Mouse (Mus musculus) adrenal gland, adult 2 months (tissue): ENCODE data around the gene Prlr. TPM values are rescaled to one million over a fixed set of nuclear protein-coding genes. Genes with fewer than 3 reads are reported as not detected.
A peak's percentile ranks its signal among the peaks of the same experiment; 100 is the strongest.

ENCODE experiments used
- DNase-seq: peaks from one replicate; pipeline ENCODE4 v3.0.0; 2021
- polyA plus RNA-seq: library from polyadenylated mRNA; depleted of rRNA; stranded (reverse); fragments of >200 nt; gene quantifications from 2 replicates; pipeline ENCODE4 v1.2.3, GENCODE M21; 2012; rRNA removed
- total RNA-seq, 2 experiments: library from RNA; stranded (reverse); gene quantifications; 2 replicates each; pipeline ENCODE4 v1.2.3; 2021

Prlr gene
- total and polyA plus RNA-seq, 3 experiments: 21.1 to 316 (median 72.2) TPM

GRCm38 (mm10) chr15:10330626-10331025, 153.6 kb downstream of the Prlr start:
- DNase-seq: peak; percentile 84

GRCm38 (mm10) chr15:10332566-10332965, 155.5 kb downstream of the Prlr start:
- no peak for DNase-seq

- no peak for DNase-seq
Observed at GRCm38 (mm10) chr15:10338606-10339005, 161.6 kb downstream of the Prlr start.

GRCm38 (mm10) chr15:10347044-10347443, 170.0 kb downstream of the Prlr start:
- no peak for DNase-seq

- DNase-seq: no peak
Observed at GRCm38 (mm10) chr15:10358039-10358948, 181.3 kb downstream of the Prlr start, which contains the start of gene Agxt2. TSS of gene Agxt2 (plus strand) at chr15:10358532.

- no peak for DNase-seq
Observed at GRCm38 (mm10) chr15:10366331-10366730, 189.3 kb downstream of the Prlr start.

- no peak for DNase-seq
Observed at GRCm38 (mm10) chr15:10375404-10375803, 198.4 kb downstream of the Prlr start.

- DNase-seq: peak; percentile 9
Observed at GRCm38 (mm10) chr15:10378338-10378959, 201.4 kb downstream of the Prlr start.

GRCm38 (mm10) chr15:10379757-10380458, 202.9 kb downstream of the Prlr start:
- peak; percentile 17 for DNase-seq

GRCm38 (mm10) chr15:10387263-10387662, 210.2 kb downstream of the Prlr start:
- peak; percentile 35 for DNase-seq

Other genes starting within 250 kb of the Prlr start
- gene Gm21973, start 148.1 kb downstream of the Prlr start, total RNA-seq: 1 to 10 TPM in 1 of 2 experiments, not detected in 1; 1.3 TPM
- not detected in 2 replicates for gene Gm21973, start 148.1 kb downstream of the Prlr start, polyA plus RNA-seq
- 1 to 10 TPM in 1 of 2 experiments, under 1 TPM in 1; 0.73 to 4.5 TPM for gene Agxt2, start 181.3 kb downstream of the Prlr start, total RNA-seq
- gene Agxt2, start 181.3 kb downstream of the Prlr start, polyA plus RNA-seq: 0.50 and 1.3 TPM in 2 replicates